Mouse (Mus musculus): ENCODE measurements around the gene a. TPM values are rescaled to one million over a fixed set of nuclear protein-coding genes. Genes with fewer than 3 reads are reported as not detected.

Gene a
- total and polyA plus RNA-seq, 3 experiments: 7.8 to 23.8 (median 10.9) TPM

- TF ChIP-seq RCOR1 (conservative IDR thresholded peaks at IDR 0.05; ENCODE audit: low read depth, low read length) (no peak), HCFC1 (IDR thresholded peaks at IDR 0.05; ENCODE audit: low read depth, low read length) (no peak), MEF2A (IDR thresholded peaks at IDR 0.05; ENCODE audit: borderline replicate concordance, low read depth, low read length) (no peak), IRF4 (IDR thresholded peaks at IDR 0.05; ENCODE audit: low read depth, low read length) (no peak), JUN (IDR thresholded peaks at IDR 0.05; ENCODE audit: insufficient read depth, low read depth, low read length) (no peak), ELF1 (IDR thresholded peaks at IDR 0.05; ENCODE audit: low read depth, low read length) (no peak), ZKSCAN1 (IDR thresholded peaks at IDR 0.05; ENCODE audit: borderline replicate concordance, low read depth, low read length) (no peak), KAT2A (IDR thresholded peaks at IDR 0.05; ENCODE audit: insufficient replicate concordance, low read length) (no peak), ZC3H11A (IDR thresholded peaks at IDR 0.05; ENCODE audit: low read depth, low read length) (no peak), CHD1 (IDR thresholded peaks at IDR 0.05; ENCODE audit: low read depth, low read length) (no peak)
- in situ Hi-C loops (cut with MboI; ENCODE audit: low pct_ligation_motif_present, low pct_unique_long_range_greater_than_20kb, low sequenced_read_pairs): no loop called here
- no peak overlapping the region for H3K4me3 ChIP-seq (replicated peaks in 1 of 3; ENCODE audit: low read depth in 2 of 3, low read length in 2 of 3, poor library complexity in 1 of 3)
Observed at GRCm38 (mm10) chr2:154937547-154938390, 146.6 kb downstream of the a start.

GRCm38 (mm10) chr2:154941952-154942351 lies 150.8 kb downstream of the a start:
- H3K27me3 ChIP-seq (replicated peaks): no peaks in the 10 kb centered on the region
- no peak overlapping the region for H3K27ac ChIP-seq (ENCODE audit: insufficient read depth, low read depth)
- TF ChIP-seq ZC3H11A (IDR thresholded peaks at IDR 0.05; ENCODE audit: low read depth, low read length): no peak
- H3K9me3 ChIP-seq (replicated peaks; ENCODE audit: low read length): no peaks in the 10 kb centered on the region
- in situ Hi-C loops (cut with MboI; ENCODE audit: low pct_ligation_motif_present, low pct_unique_long_range_greater_than_20kb, low sequenced_read_pairs): no loop called here
- peaks cover 6 to 20% of the 10 kb centered on the region in 2 experiments; a peak in 3 of 4 replicates for H3K4me1 ChIP-seq (ENCODE audit: control insufficient read depth in 1 of 2, insufficient read depth in 2 of 2)
- dilution Hi-C loops (cut with MboI; ENCODE audit: extremely low pct_ligation_motif_present, extremely low pct_unique_long_range_greater_than_20kb, low sequenced_read_pairs): no loop called here
- no peak overlapping the region for H3K4me2 ChIP-seq (ENCODE audit: insufficient read depth, low read depth, poor library complexity, severe bottlenecking)
- H3K9ac ChIP-seq (ENCODE audit: insufficient read depth, low read depth): no peak overlapping the region
- no peaks in the 10 kb centered on the region for H3K36me3 ChIP-seq (replicated peaks in 1 of 2; ENCODE audit: control insufficient read depth in 1 of 2, insufficient read depth in 1 of 2, low read length in 1 of 2)
- no peak for DNase-seq (ENCODE audit: extremely low read depth)
- H3K79me2 ChIP-seq (replicated peaks; ENCODE audit: control insufficient read depth, extremely low read depth, insufficient read depth, poor library complexity, severe bottlenecking): no peaks in the 10 kb centered on the region
- H3K4me3 ChIP-seq (replicated peaks in 1 of 3; ENCODE audit: low read depth in 2 of 3, low read length in 2 of 3, poor library complexity in 1 of 3): no peak overlapping the region

More at GRCm38 (mm10) chr2:154937547-154938390, 146.6 kb downstream of the a start:
- no peaks in the 10 kb centered on the region for H3K27me3 ChIP-seq (replicated peaks)
- H3K79me2 ChIP-seq (replicated peaks; ENCODE audit: control insufficient read depth, extremely low read depth, insufficient read depth, poor library complexity, severe bottlenecking): no peaks in the 10 kb centered on the region
- no peak overlapping the region for H3K9ac ChIP-seq (ENCODE audit: insufficient read depth, low read depth)
- H3K27ac ChIP-seq (ENCODE audit: insufficient read depth, low read depth): no peak overlapping the region
- H3K4me2 ChIP-seq (ENCODE audit: insufficient read depth, low read depth, poor library complexity, severe bottlenecking): no peak overlapping the region
- peaks cover 16 to 30% of the 10 kb centered on the region in 2 experiments for H3K4me1 ChIP-seq (ENCODE audit: control insufficient read depth in 1 of 2, insufficient read depth in 2 of 2)
- no peaks in the 10 kb centered on the region for H3K9me3 ChIP-seq (replicated peaks; ENCODE audit: low read length)
- no peak for DNase-seq (ENCODE audit: extremely low read depth)
- dilution Hi-C loops (cut with MboI; ENCODE audit: extremely low pct_ligation_motif_present, extremely low pct_unique_long_range_greater_than_20kb, low sequenced_read_pairs): no loop called here
- no peaks in the 10 kb centered on the region for H3K36me3 ChIP-seq (replicated peaks in 1 of 2; ENCODE audit: control insufficient read depth in 1 of 2, insufficient read depth in 1 of 2, low read length in 1 of 2)

- no peak for DNase-seq (ENCODE audit: extremely low read depth)
- no peaks in the 10 kb centered on the region for H3K9me3 ChIP-seq (replicated peaks; ENCODE audit: low read length)
- peaks cover under 1 to 15% of the 10 kb centered on the region in 2 experiments; a peak in 3 of 4 replicates for H3K4me1 ChIP-seq (ENCODE audit: control insufficient read depth in 1 of 2, insufficient read depth in 2 of 2)
- H3K4me2 ChIP-seq (ENCODE audit: insufficient read depth, low read depth, poor library complexity, severe bottlenecking): peak overlapping the region; percentile 88
- peak overlapping the region; percentile 57 for H3K9ac ChIP-seq (ENCODE audit: insufficient read depth, low read depth)
- no peak overlapping the region for H3K27ac ChIP-seq (ENCODE audit: insufficient read depth, low read depth)
- in situ Hi-C loops (cut with MboI; ENCODE audit: low pct_ligation_motif_present, low pct_unique_long_range_greater_than_20kb, low sequenced_read_pairs) (no loop called here), dilution Hi-C loops (cut with MboI; ENCODE audit: extremely low pct_ligation_motif_present, extremely low pct_unique_long_range_greater_than_20kb, low sequenced_read_pairs) (no loop called here)
- H3K27me3 ChIP-seq (replicated peaks): no peaks in the 10 kb centered on the region
- H3K4me3 ChIP-seq (replicated peaks in 1 of 3; ENCODE audit: low read depth in 2 of 3, low read length in 2 of 3, poor library complexity in 1 of 3): no peak overlapping the region
- no peaks in the 10 kb centered on the region for H3K79me2 ChIP-seq (replicated peaks; ENCODE audit: control insufficient read depth, extremely low read depth, insufficient read depth, poor library complexity, severe bottlenecking)
- TF ChIP-seq TBP (conservative IDR thresholded peaks at IDR 0.05; ENCODE audit: low read depth, low read length) (no peak), EP300 (IDR thresholded peaks at IDR 0.05; ENCODE audit: low read length) (no peak), CTCF (conservative IDR thresholded peaks at IDR 0.05 in 1 of 2, IDR thresholded peaks at IDR 0.05 in 1 of 2; ENCODE audit: low read depth in 2 of 2, low read length in 2 of 2) (no peak), POLR2A (IDR thresholded peaks at IDR 0.05; ENCODE audit: low read depth, low read length) (no peak), MAFK (IDR thresholded peaks at IDR 0.05; ENCODE audit: insufficient replicate concordance, low read length) (no peak), E2F4 (IDR thresholded peaks at IDR 0.05; ENCODE audit: insufficient replicate concordance, low read depth, low read length) (no peak), ZC3H11A (IDR thresholded peaks at IDR 0.05; ENCODE audit: low read depth, low read length) (no peak), MYC (IDR thresholded peaks at IDR 0.05; ENCODE audit: low read depth, low read length) (no peak), SIN3A (IDR thresholded peaks at IDR 0.05; ENCODE audit: low read length) (no peak), UBTF (IDR thresholded peaks at IDR 0.05; ENCODE audit: low read depth, low read length) (no peak), BHLHE40 (IDR thresholded peaks at IDR 0.05; ENCODE audit: low read depth, low read length) (no peak), USF1 (IDR thresholded peaks at IDR 0.05; ENCODE audit: low read depth, low read length) (no peak), ZKSCAN1 (IDR thresholded peaks at IDR 0.05; ENCODE audit: borderline replicate concordance, low read depth, low read length) (no peak), KAT2A (IDR thresholded peaks at IDR 0.05; ENCODE audit: insufficient replicate concordance, low read length) (no peak), CHD1 (IDR thresholded peaks at IDR 0.05; ENCODE audit: low read depth, low read length) (no peak), ZNF384 (IDR thresholded peaks at IDR 0.05; ENCODE audit: low read depth, low read length) (no peak), MAZ (IDR thresholded peaks at IDR 0.05; ENCODE audit: low read depth, low read length) (no peak)
- no peaks in the 10 kb centered on the region for H3K36me3 ChIP-seq (replicated peaks in 1 of 2; ENCODE audit: control insufficient read depth in 1 of 2, insufficient read depth in 1 of 2, low read length in 1 of 2)
Observed at GRCm38 (mm10) chr2:154942546-154942945, 151.3 kb downstream of the a start.

All from CH12.LX (cell line).